Mouse (Mus musculus) embryo, embryonic 9.5 days (tissue): ENCODE results near the gene Arhgap45.
"Not testable (repeated sequence)": the region's sequence is repeated elsewhere in the genome, so short reads cannot be mapped to it uniquely, and the experiment has no call there.

Source experiments
- DNase-seq: peaks from one replicate; pipeline ENCODE4 v3.0.0-alpha.2; 2017; ENCODE audit errors: extremely low spot score

Gene Arhgap45

DNA sequence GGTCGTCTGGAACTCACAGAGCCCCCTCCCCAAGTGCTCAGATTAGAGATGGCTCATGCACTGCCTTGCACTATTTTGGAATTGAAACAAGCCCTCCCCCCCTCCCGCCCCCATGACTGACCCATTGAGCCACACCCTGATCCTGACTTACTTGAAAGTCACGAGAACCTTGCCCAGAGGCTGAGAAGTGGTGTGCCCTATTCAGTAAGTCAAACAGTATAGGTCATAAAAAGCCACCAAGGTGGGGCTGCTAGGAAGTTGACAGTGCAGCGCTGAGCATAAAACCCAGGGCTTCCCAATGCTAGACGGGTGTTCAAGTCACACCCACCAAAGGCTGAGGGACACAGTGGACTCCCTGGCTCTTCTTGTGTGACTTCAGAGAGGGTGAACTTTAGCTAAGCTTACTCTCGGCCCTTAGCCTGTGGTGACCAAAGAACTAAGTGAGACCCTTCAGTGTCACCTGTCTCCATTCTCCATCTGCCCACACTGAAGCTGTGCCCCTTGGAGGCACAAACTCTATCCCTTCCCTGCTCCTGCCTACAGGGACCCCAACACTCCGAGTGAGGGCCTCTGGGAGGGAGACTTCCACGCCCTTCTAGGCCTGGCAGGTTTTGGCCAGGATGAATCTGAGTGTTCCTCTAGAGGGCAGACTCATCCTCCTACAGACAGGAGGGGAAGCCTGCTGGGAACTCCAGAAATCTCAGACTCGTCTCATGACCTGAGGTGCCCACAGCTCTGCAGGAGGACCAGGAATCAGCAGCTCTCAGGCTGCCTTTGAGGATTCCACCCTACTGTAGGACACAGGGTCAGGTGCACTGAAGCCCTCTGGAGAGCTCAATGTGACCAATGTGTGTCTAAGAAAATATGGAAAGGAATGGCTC, 17.3 kb downstream of the Arhgap45 start:
- DNase-seq = no peak

DNA sequence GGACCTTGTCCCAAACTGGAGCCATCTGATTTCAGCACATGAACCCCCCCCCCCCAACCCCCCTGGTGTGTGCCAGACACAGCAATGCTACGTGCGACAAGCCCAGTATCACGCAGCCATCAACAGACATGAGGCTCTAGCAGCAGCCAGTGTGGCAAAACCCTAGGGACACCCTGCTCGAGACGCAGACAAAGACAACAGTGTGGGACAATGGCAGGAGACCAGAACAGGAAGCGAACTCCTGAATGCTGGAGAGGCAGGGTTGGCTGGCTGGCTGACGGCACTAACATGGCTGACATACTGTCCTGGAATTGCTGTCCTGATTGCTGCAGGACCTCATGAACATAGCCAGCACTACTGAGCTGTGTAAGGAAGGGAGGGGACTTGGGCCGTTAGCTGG, 18.7 kb downstream of the Arhgap45 start:
- DNase-seq = no peak

DNA sequence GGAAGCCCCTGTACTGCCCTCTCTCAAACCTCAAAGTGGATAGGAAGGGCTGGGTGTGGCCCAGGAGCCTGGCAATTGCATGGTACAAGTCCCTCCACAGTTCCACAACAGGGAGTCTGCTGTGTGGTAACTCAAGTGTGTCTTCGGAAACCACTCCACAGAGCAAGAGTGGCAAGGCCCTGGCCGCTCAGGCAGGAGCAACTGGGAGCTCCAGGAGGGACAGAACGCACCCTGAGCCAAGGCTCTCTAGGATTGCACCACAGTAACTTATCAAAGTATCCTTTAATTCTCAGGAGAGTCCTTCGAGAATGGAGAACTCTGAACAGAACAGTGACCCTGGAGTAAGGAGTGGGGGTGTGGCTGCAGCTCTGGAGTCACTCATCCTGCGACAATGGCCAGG, 19.2 kb downstream of the Arhgap45 start:
- no peak for DNase-seq

DNA sequence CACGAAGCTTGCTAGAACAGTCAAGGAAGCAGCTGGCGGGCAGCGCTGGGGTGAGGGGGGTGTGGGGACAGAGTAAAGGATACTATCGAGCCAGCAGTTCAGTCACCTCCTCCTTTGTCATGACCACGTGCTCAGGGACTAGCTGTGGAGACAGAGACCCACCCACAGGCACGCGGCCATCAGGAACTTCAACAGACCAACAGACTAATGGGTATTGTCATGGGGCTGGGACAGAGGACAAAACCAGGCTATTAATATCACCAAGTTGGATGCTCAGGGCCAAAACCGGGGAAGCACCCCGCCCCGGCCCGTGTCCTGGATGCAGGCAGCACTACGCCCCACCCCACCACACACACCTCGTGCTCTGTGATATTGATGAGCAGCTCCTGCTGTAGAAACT, 20.4 kb downstream of the Arhgap45 start:
- no peak for DNase-seq

DNA sequence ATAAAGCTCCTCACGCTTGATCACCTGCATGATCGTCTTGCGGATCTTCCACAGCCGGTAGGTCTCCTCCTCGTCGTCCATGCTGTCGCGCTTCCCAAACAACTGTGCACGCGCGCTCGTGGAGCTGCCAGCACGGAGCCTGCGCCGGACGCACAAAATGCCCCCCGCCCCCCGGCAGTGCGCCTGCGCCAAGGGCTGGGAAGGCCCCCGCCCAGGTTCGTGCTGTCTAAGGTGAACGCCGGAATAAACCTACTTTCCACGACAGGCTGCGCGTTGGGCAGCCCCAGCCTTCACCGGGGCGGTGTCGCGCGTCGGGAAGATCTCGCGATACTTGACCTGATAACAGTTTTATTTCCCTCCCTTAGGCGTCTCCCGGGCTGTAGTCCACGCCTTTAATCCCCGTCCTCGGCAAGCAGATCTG, 23.1 kb downstream of the Arhgap45 start, which contains the start of gene Polr2e:
Polr2e (minus strand) TSS at position 237 of the 421 bp plus-strand sequence.
- DNase-seq = peak; percentile 99

DNA sequence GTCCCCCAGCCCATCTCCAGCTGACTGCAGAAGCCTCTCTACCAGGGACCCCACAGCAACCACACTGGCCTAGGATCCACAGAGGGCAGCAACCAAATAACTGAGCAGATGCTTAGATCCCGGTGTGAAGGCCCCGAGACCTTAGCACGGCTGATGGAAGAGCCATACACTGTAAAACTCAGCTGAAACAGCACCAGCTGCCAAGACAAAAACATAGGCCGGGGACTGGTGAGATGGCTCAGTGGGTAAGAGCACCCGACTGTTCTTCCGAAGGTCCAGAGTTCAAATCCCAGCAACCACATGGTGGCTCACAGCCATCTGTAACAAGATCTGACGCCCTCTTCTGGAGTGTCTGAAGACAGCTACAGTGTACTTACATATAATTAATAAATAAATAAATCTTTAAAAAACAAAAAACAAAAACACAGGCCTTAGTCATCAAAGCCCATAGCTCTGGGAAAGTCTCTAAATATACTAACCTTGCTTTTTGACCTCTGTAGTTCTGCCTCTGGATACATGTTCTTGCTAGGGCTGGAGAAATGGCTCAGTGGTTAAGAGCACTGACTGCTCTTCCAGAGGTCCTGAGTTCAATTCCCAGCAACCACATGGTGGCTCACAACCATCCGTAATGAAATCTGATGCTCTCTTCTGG, 25.1 kb downstream of the Arhgap45 start:
- not testable (repeated sequence) for DNase-seq

DNA sequence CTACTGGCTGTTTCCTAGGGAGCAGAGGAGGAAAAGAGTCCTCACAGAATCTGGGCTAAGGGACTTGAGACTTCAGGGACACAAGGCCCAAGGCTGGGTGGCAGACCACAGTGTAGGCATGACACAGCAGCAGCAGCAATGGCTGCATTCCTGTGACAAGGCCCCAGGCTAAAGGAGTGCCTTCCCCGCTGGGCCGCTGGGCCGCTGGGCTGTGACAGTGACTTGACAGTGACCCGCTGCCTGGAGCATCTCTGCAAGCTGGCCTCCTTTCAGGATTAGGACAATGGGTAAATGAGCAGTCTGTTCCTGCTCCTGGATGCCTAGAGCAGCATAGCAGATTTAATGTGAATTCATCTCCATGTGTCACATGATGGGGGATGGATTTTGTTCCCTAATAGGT, 27.6 kb downstream of the Arhgap45 start:
- no peak for DNase-seq

DNA sequence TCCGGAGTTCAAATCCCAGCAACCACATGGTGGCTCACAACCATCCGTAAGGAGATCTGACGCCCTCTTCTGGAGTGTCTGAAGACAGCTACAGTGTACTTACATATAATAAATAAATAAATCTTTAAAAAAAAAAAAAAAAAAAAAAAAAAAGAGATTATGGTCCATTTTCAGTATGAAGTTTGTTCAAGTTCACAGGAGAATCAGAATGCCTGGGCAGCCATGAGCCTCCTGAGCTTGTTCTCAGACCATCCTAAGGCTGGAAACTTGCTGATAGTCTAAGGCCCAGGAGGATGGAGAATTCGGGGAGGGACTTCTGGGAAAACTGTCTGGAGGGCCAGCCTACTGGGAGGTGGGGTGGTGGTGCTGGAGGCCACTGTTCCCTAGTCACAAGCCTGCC, 28.9 kb downstream of the Arhgap45 start:
- not testable (repeated sequence) for DNase-seq

DNA sequence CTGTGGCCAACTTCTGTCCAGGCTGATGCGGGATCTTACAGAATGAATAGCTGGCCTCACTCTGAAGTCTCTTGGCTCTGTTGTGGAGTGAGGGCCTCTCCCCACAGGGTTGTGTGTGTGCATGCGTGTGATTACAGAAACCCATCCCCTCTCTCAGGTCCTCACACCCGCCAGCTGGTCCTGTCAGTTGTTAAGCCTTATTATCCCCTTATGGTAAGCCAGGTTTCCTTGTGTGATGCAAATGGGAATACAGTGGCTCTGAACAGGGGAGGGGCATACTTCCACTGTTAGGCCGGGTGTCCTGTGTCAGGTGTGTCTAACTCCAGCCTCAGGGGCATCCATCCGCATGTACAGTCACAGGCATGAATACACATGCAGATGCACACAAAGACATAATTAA, 29.3 kb downstream of the Arhgap45 start:
- DNase-seq = no peak

DNA sequence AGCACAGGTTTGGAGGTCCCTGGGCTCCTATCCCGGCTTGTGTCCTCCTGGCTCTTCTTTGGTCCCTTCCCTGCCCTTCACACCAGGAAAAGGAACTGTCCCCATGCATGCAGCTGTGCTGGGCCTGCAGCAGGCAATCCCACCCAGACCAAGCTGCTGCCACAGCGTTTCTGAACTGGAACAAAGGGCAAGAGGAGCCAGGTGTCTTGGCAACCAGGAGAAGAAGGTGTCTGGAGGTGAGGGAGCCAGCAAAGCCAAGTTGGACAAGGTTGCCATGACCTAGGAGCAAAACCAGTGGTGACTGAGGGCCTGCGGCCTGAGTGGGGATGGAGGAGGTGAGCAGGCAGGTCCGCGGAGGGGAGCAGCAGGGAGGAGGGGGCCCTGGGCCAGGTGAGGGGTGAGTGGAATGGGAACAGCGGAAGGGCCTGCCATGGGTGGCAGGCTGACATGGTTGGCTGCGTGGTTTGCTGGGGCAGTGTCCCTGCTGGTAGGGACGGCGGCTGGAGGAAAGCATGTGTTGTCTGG, 30.6 kb downstream of the Arhgap45 start, which contains the start of gene Gpx4:
Gpx4 (plus strand) TSS at position 126 of the 525 bp plus-strand sequence.
- no peak for DNase-seq

DNA sequence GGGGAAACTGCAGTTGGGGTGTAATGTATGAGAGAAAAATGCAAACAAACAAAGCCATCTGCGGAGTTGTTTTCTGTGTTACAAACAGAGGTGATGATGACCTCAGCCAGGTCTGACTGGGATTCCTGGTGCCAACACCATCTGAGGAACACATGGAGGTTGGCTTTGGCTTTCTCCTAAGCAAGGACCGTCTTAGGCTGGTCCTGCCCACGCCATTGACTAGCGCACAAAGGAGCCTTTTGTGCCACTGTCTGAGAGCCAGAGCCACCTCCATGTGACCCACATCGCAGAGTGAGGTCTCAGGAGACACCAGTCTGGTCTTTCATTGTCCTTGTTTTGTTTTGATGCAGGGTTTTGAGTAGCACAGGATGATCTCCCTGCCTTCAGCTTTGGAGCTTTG, 31.9 kb downstream of the Arhgap45 start:
- peak; percentile 51 for DNase-seq

DNA sequence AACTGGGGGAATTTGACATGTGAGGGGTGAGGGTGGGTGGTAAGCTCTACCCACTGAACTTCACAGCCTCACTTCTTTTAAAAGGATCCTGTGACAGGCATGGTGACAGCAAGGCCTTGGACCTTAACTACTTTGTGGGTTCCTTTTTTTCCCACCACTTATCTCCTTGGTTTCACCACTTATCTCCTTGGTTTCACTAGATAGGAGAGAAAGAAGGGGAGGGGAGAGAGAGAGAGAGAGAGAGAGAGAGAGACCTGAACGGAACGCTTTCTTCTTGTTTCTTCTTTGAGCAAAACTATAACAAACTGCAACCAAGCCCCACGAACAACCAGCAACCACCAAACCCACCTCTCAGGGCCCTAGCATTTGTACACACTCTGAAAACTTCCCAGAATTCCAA, 32.4 kb downstream of the Arhgap45 start:
- DNase-seq = no peak

DNA sequence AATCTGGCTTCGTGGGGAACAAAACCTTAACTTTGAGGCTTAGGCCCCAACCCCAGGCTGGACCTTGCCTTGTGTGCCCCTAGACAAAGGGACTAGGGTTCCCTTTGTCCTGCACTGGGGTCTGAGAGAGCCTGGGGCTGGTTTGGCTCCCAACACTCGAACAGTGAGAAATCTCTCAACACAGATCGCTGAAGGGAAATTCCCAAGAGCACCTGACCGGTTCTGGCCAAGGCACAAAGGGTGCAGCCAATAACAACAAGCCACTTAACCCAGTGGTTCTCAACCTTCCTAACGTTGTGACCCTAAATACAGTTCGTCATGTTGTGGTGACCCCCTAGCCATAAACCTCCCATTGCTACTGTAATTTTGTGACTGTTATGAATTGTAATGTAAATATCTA, 33.8 kb downstream of the Arhgap45 start:
- DNase-seq = no peak

DNA sequence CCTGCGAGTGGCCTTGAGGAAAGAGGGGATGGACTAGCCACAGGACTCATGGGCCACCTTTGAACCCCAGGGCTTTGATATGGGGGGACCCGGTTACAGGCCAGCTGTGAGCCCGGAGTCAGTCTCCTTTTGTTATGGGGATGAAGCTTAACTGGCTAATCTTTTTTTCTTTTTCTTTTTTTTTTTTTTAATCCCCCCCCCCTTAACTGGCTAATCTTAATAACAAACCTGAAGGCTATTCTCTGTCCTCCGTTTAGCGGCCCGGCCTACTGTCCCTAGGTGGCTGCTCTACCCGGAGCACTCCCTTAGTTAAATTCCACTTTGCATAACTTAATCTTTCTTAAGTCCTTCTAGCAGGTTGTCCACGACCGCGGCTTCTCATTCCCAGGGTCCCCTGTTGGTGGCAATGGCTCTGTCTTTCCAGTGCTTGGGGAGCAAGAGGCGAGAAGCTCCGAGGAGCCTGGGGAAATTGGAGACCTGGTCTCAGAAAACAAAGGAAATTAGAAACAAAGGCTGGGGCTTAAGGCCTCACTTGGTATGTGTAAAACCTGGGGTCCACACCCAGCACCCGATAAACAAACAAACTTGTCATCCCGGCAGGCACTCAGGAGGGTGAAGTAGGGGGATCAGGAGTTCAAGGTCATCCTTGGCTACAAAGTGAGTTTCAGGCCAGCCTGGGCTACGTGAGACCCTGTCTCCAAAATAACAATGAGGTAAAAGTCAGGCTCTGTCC, 34.6 kb downstream of the Arhgap45 start:
- no peak for DNase-seq

DNA sequence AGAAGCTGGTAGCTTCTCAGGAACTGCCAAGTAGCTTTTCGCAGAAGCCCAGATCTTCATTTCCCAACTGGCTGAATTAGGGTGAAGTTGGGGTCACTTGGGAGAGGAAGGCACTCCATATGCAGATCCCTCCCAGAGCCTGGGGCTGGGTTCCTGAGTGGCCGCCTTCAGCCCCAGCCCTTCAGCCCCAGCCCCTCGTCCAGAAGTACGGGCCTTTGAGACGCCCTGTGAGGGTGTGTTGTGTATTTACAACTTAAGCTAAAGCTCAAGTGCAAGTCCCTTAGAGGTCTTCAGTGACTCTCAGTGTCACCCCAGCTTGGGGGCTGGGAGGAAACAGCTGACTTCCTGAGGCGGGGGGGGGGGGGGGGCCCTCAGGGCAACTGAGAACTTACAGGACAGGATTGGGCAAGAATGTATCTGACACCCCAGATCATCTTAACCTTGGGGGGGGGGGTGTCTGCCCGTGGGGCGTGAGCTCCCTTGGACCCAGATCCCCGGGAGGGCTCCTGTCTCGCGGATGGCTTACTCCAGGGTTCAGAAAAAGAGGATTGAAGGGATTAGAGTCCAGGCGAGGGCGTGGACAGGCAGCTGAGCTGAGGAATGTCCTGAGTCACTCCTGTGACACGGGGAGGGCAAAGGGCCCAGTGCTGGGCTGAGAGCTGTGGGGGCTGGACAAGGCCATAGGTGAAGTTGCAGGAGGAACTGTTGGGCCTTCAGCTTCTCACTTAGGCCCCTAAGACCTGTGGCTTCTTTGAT, 35.3 kb downstream of the Arhgap45 start:
- no peak for DNase-seq

DNA sequence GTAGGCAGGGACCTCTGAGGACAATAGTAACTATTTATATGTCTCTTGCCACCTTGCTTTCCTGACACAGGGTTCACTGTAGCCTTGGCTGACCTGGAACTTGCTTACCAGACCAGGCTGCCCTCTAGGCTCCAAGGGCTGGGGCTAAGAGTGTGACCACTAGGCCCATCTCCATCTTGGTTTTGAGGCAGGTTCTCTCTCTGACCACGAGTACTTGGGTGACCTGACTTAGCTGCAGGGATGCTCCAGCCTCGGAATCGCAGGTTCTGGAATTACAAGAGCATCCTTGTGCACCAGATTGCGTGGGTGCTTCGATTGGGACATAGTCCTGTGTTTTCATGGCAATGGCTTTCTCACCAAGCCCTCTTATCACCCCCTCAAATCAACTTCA, 35.9 kb downstream of the Arhgap45 start:
- DNase-seq = no peak

DNA sequence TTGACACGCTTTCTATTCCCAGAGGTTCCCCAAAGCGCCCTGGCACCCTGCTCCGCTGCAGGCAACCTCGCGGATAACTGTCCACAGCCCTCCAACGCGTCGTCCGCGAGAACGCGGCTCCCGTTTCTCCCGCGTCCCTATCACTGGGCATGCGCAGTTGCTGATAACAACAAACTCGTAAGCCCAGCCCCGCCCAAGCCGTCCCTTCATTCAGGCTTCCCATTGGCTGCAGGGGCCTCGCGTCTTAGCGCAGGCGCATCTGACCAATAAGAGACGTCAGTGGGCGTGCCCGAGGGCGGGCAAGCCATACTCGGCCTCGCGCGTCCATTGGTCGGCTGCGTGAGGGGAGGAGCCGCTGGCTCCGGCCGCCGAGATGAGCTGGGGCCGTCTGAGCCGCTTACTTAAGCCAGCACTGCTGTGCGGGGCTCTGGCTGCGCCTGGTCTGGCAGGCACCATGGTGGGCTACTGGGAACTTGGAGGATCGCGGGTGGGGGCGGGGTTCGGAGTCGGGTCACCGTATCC, 36.9 kb downstream of the Arhgap45 start:
- DNase-seq = peak; percentile 99

DNA sequence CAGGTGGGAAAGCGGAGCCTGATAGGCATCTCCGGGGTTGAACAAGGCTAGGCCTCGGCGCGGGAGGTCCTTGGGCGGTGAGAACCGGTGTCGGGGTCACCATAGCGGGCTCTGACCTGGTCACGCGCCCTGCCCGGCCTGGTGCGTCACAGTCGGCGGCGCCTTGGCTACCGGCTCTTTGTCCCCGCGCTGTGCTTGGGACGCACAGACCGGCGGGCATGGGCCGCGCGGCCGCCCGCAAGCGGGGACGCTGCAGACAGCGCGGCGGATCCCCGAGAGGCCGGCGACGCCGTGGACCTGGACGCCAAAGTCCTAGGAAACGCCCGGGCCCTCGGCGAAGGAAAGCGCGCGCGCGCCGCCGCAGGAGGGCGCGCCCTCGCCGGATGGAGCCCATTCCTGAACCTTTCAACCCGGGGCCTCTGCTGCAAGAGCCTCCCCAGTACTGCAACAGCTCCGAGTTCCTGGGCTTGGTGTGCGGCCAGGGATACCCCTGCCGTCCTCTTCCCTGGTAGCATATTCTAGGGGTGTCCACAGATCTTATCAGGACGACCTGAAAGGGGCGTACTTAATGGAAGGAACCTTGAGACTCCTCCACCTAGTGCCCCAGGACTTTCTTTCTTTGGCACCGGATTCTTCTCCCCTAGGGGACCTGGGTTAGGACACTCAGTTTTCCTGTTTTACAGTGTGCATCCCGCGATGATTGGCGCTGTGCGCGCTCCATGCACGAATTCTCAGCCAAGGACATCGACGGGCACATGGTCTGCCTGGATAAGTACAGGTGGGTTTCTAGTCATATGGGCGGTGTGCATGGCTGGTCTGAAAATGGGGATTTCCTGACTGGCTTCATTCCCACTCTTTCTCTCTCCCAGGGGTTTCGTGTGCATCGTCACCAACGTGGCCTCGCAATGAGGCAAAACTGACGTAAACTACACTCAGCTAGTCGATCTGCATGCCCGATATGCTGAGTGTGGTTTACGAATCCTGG, 37.7 kb downstream of the Arhgap45 start:
- peak; percentile 83 for DNase-seq

DNA sequence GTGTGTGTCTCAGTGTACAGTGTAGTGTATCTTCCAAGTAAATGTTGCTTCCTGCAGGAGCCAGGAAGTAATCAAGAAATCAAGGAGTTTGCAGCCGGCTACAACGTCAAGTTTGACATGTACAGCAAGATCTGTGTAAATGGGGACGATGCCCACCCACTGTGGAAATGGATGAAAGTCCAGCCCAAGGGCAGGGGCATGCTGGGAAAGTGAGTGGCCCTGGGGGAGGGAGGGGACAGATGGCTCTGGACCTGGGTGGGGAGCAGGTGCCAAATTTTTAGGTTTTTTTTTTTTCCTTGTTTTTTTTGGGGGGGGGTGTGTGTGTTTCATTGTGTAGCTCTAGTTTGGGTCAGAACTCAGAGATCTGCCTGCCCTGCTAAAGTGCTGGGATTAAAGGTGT, 38.5 kb downstream of the Arhgap45 start:
- DNase-seq = not testable (repeated sequence)

DNA sequence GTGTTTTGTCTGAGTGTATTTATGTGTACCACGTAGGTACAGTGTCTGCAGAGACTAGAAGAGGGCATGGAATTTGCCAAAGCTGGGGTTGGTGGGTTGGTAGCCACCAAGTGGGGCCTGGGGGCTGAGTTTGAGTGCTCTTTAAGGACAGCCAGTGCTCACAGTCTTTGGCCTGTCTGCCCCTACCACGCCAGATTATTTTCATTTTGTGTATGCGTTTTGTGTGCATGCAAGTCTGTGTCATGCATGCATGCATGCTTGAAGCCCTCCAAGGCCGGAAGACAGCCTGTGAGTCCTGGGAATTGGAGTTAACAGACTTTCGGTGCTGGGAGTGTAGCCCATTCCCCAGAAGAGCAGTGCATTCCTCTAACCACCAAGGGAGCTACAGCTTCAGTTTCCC, 38.9 kb downstream of the Arhgap45 start:
- DNase-seq = no peak
